Mouse (Mus musculus) limb, embryonic 15.5 days (tissue): ENCODE data around the gene Jph2. TPM values are rescaled to one million over a fixed set of nuclear protein-coding genes. Genes with fewer than 3 reads are reported as not detected.

Experiments used
- ATAC-seq: fragments of 200-750 bp; cut with Nextera tagmentation; 2 replicates; pipeline ENCODE4 v1.8.0; 2017; ENCODE audit warnings: low read depth, moderate TSS enrichment; ENCODE audit not compliant: insufficient number of reproducible peaks, low FRiP score, low TSS enrichment
- H3K27ac ChIP-seq: fragments of 300-500 bp; sonication (generic); 2 replicates; pipeline ENCODE4 v1.5.1; 2015; ENCODE audit warnings: moderate library complexity, mild to moderate bottlenecking, inconsistent platforms
- H3K27me3 ChIP-seq: fragments of 300-500 bp; sonication (generic); 2 replicates; pipeline ENCODE4 v1.6.1; 2015; ENCODE audit warnings: inconsistent platforms
- H3K36me3 ChIP-seq: fragments of 300-500 bp; sonication (generic); 2 replicates; pipeline ENCODE4 v1.6.1; 2015; ENCODE audit warnings: inconsistent platforms
- H3K4me1 ChIP-seq: fragments of 300-500 bp; sonication (generic); 2 replicates; pipeline ENCODE4 v1.6.1; 2015; ENCODE audit warnings: inconsistent platforms
- H3K4me2 ChIP-seq: fragments of 300-500 bp; sonication (generic); 2 replicates; pipeline ENCODE4 v1.6.1; 2015; ENCODE audit warnings: mild to moderate bottlenecking, inconsistent platforms
- H3K4me3 ChIP-seq: fragments of 300-500 bp; sonication (generic); 2 replicates; pipeline ENCODE4 v1.5.1; 2015; ENCODE audit warnings: mild to moderate bottlenecking, inconsistent platforms
- H3K9ac ChIP-seq: fragments of 300-500 bp; sonication (generic); 2 replicates; pipeline ENCODE4 v1.6.1; 2015; ENCODE audit warnings: inconsistent platforms
- H3K9me3 ChIP-seq: fragments of 300-500 bp; sonication (generic); 2 replicates; pipeline ENCODE4 v1.6.1; 2016; ENCODE audit warnings: inconsistent platforms
- WGBS: fragments of 180-500 bp; shearing (Covaris S2); methylation state at CpG from one replicate; pipeline ENCODE4 v1.1.7; 2015; 5-methylcytosine and 5-hydroxymethylcytosine counted together
- polyA plus RNA-seq: library from polyadenylated mRNA; unstranded; fragments of >200 nt; fragmentation: Nextera tagmentation; extraction: Ambion mirVana; gene quantifications from 2 replicates; pipeline ENCODE4 v1.2.1, GENCODE M21; 2015

The Jph2 gene
- polyA plus RNA-seq, 1 experiment from 2014 or later, result 2.9 TPM

DNA sequence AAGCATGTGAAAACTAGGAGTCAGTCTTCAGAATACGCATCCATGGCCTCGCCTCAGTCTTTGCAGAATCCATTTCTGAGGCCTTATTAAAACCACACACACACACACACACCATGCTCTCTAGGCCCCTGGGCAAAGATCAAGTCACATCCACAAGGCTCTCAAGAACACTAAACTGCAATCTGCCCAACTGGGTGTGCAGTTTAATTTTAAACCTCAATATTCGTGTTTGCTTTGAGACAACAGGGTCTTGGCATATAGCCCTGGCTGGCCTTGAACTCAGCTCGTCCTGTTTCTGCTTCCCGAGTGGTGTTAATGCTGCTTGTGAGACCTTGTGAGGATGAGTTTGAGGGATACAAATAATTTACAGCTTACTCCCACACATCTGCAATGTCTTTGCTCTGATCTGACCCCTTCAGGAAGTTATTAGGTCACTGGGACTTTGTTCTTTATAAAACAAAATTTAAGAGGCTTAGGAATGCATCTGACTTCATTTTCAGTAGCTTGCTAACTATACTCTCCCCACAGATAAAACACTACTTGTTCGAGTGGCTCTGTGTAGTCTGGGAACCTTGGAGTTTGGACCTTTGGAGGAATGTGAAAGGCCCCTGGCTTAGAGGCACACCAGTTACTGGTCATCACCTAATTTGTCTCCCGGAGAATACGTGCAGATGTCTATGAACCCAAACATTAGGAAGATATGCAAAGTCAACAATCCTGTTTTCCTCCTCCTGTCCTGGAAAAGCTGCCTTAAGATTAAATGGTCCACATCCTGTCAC, 6.4 kb upstream of the Jph2 start:
- Histone ChIP-seq H3K4me1 (no peaks in the 10 kb centered on the region), H3K27me3 (no peaks in the 10 kb centered on the region), H3K27ac (no peak overlapping the region), H3K4me2 (no peak overlapping the region), H3K36me3 (peaks cover 40% of the 10 kb centered on the region), H3K9me3 (no peaks in the 10 kb centered on the region), H3K9ac (no peak overlapping the region), H3K4me3 (no peak overlapping the region)
- 75% methylated on average over 8 of the region's 8 CpGs for WGBS
- ATAC-seq, result no peak

DNA sequence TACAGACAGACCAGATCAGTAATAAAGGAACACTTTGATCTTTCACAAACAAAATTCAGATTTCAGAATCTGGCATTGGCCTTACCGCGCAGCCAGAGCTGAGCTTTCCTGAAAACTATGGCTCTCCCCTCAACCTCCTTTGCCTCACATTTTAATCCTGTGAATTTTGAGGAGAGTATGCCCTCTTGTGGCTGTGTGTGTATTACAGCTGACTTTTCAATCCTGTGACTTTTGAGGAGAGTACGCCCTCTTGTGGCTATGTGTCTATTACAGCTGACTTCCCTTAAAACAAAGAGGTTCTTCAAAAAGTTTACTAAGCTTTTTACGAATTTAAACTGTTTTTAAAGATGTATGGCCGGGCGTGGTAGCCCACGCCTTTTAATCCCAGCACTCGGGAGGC, 3.4 kb upstream of the Jph2 start:
- no peak overlapping the region for H3K27ac ChIP-seq
- H3K4me1 ChIP-seq, result peaks cover 14% of the 10 kb centered on the region
- H3K9ac ChIP-seq, result no peak overlapping the region
- no peaks in the 10 kb centered on the region for H3K27me3 ChIP-seq
- H3K4me3 ChIP-seq, result no peak overlapping the region
- H3K36me3 ChIP-seq, result peaks cover 17% of the 10 kb centered on the region
- 8% methylated on average over 8 of the region's 8 CpGs for WGBS
- H3K4me2 ChIP-seq, result no peak overlapping the region
- ATAC-seq, result no peak
- no peaks in the 10 kb centered on the region for H3K9me3 ChIP-seq

DNA sequence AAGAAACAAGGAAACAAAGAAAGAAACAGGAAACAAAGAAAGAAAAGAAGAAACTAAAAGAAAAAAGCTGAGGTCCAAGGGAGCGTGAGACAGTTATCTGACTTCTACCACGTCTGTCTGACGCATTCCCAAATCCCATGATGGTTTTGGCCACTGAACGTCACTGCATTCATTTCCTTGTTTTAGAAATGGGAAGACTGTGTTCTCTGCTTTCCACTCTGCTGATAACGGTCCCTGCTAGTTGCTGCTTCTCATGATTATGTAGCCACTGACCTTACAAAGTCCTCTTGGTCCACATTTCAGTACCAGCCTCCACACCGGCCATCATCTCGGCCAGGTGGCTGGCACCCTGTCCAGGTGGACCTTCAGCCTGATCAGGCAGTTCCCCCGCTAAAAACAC, 1.4 kb upstream of the Jph2 start:
- Histone ChIP-seq H3K4me2 (no peak overlapping the region), H3K27me3 (no peaks in the 10 kb centered on the region), H3K4me1 (peaks cover 14% of the 10 kb centered on the region), H3K4me3 (no peak overlapping the region), H3K36me3 (0 out of 2 replicates have a peak, but pooled peaks cover 5% of the 10 kb centered on the region), H3K9me3 (no peaks in the 10 kb centered on the region), H3K9ac (no peak overlapping the region), H3K27ac (no peak overlapping the region)
- WGBS, result 81% methylated on average over 8 of the region's 8 CpGs
- no peak for ATAC-seq

DNA sequence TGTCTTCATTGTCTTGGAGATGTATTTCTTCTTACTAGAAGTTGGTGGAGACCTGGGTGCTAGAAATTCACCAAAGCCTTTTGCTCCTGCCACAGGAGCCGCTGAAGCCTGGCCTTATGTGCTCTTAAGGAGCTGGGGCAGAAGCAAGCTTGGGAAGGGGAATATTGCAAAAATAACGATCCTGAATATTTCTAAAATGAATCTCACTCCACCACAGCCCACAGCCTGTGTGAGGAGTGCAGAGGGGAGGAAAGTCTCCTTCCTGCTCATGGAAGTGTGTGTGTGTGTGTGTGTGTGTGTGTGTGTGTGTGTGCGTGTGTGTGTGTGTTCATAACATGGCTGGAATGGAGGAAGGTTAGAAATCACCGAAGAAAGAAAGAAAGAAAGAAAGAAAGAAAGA, 977 bp upstream of the Jph2 start:
- ATAC-seq, result no peak
- 82% methylated on average over 4 of the region's 4 CpGs for WGBS
- H3K36me3 ChIP-seq, result 0 out of 2 replicates have a peak, but pooled peaks cover 1% of the 10 kb centered on the region

DNA sequence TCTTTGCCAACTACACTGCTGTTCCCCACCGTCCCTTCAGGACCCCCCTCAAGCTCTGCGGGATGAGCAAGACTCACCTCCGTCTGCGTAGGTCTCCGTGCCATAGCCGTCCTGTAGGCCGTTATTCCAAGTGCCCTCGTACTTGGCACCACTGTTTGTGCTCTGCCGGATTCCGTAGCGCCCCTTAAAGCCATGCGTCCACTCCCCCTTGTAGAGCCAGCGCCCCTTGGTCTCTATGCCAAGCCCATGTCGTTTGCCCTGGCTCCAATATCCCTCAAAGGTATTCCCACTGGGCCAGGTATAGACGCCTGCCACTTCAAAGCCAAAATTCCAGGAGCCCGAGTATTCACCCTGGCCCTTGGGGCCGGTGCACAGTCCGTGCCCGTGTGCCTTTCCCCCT, 722 bp downstream of the Jph2 start:
- Histone ChIP-seq H3K36me3 (no peaks in the 10 kb centered on the region), H3K27me3 (no peaks in the 10 kb centered on the region), H3K9me3 (no peaks in the 10 kb centered on the region), H3K27ac (no peak overlapping the region), H3K4me2 (peak overlapping the region; percentile 32; the same call in 1 of the 2 replicates), H3K4me3 (peak overlapping the region; percentile 15), H3K9ac (no peak overlapping the region), H3K4me1 (peaks cover 19% of the 10 kb centered on the region)
- ATAC-seq, result no peak
- WGBS, result 87% methylated on average over 19 of the region's 19 CpGs

More for the DNA sequence above, 977 bp upstream of the Jph2 start:
- Histone ChIP-seq H3K4me2 (no peak overlapping the region), H3K4me1 (peaks cover 14% of the 10 kb centered on the region), H3K4me3 (no peak overlapping the region), H3K27ac (no peak overlapping the region), H3K27me3 (no peaks in the 10 kb centered on the region), H3K9ac (no peak overlapping the region), H3K9me3 (no peaks in the 10 kb centered on the region)

GRCm38 (mm10) chr2:163394977-163395376, 2.8 kb downstream of the Jph2 start:
- Histone ChIP-seq H3K9me3 (no peaks in the 10 kb centered on the region), H3K27me3 (no peaks in the 10 kb centered on the region), H3K4me3 (no peak overlapping the region), H3K9ac (no peak overlapping the region), H3K4me1 (peaks cover 19% of the 10 kb centered on the region), H3K27ac (no peak overlapping the region), H3K36me3 (no peaks in the 10 kb centered on the region), H3K4me2 (no peak overlapping the region)
- no peak for ATAC-seq
- WGBS, result 68% methylated on average over 6 of the region's 6 CpGs

DNA sequence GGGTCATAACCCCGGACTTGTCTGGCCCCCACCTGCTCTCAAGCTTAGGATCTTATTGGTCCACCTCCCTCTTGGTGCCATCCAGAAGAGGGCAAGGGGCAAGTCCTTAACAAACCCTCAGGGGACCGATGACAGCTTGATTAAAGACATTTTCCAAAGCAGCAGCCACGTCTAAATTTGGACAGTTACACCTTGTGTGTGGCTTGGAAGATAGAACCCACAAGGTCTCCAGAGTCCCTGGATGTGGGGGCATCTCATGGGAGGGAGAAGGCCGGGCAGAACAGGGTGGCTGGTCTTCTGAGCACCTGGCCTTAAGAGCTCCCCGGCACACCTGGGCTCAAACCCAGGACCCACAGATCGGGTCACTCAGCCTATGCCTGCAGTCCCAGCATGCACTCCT, 3.8 kb downstream of the Jph2 start:
- H3K4me3 ChIP-seq, result no peak overlapping the region
- WGBS, result 64% methylated on average over 6 of the region's 6 CpGs
- H3K9me3 ChIP-seq, result no peaks in the 10 kb centered on the region
- no peak overlapping the region for H3K9ac ChIP-seq
- ATAC-seq, result no peak
- H3K36me3 ChIP-seq, result no peaks in the 10 kb centered on the region
- peaks cover 19% of the 10 kb centered on the region for H3K4me1 ChIP-seq
- no peak overlapping the region for H3K27ac ChIP-seq
- no peaks in the 10 kb centered on the region for H3K27me3 ChIP-seq
- H3K4me2 ChIP-seq, result no peak overlapping the region

DNA sequence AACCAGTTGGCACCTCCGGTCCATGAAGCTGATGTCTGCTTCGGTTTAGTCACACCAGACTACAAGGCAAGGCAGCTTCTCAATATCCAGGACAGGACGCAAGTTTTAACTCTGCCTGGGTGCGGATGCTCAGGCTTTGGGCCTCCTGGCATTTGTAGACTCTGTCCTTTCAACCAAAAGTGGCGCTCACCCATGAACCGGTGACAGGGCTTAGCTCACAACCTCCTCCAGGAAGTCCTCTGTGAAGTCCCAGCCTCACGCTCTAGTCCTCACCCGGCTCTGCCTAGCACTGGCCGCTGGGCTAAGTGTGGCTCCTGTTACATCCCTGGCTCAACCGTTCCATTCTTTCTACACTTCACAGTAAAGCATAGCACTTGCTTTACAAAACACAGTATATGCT, 4.6 kb downstream of the Jph2 start:
- H3K4me3 ChIP-seq, result no peak overlapping the region
- no peaks in the 10 kb centered on the region for H3K36me3 ChIP-seq
- H3K9me3 ChIP-seq, result no peaks in the 10 kb centered on the region
- ATAC-seq, result no peak
- no peak overlapping the region for H3K9ac ChIP-seq
- no peaks in the 10 kb centered on the region for H3K27me3 ChIP-seq
- no peak overlapping the region for H3K4me2 ChIP-seq
- H3K27ac ChIP-seq, result no peak overlapping the region
- 86% methylated on average over 10 of the region's 10 CpGs for WGBS
- peaks cover 16% of the 10 kb centered on the region for H3K4me1 ChIP-seq

DNA sequence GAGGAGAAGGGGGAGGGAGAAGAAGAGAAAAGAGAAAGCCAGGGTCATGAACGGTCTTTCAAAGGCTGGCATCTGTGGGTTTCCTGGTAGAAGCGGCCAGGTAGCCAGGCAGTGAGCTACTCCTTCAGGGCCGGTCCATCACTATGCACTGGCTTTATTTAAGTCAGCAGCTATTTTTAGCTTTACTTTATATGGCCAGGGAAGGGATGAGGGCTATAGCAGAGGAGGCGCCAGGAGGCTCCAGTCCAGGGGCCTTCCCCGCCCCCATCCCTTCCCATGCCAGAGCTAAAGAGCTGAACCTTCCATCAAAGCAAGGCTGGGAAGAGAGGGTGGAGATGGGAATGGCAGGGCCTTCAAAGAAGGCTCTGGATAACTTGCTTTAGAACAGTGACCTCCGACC, 5.4 kb downstream of the Jph2 start:
- H3K4me3 ChIP-seq, result no peak overlapping the region
- H3K9me3 ChIP-seq, result no peaks in the 10 kb centered on the region
- peak; percentile 61 for ATAC-seq
- H3K4me1 ChIP-seq, result peaks cover 8% of the 10 kb centered on the region; the same call in 1 of the 2 replicates
- no peaks in the 10 kb centered on the region for H3K27me3 ChIP-seq
- WGBS, result 54% methylated on average over 6 of the region's 6 CpGs
- no peak overlapping the region for H3K27ac ChIP-seq
- no peaks in the 10 kb centered on the region for H3K36me3 ChIP-seq
- no peak overlapping the region for H3K4me2 ChIP-seq
- no peak overlapping the region for H3K9ac ChIP-seq

GRCm38 (mm10) chr2:163386423-163387190, 11.2 kb downstream of the Jph2 start:
- WGBS, result 58% methylated on average over 15 of the region's 15 CpGs
- ATAC-seq, result peak; percentile 74
- H3K27ac ChIP-seq, result no peak overlapping the region
- no peak overlapping the region for H3K9ac ChIP-seq
- H3K27me3 ChIP-seq, result no peaks in the 10 kb centered on the region
- H3K9me3 ChIP-seq, result no peaks in the 10 kb centered on the region
- no peaks in the 10 kb centered on the region for H3K36me3 ChIP-seq
- peaks cover 7% of the 10 kb centered on the region; the same call in 1 of the 2 replicates for H3K4me1 ChIP-seq
- H3K4me3 ChIP-seq, result no peak overlapping the region
- H3K4me2 ChIP-seq, result no peak overlapping the region

GRCm38 (mm10) chr2:163385126-163385525, 12.7 kb downstream of the Jph2 start:
- ATAC-seq, result no peak
- 83% methylated on average over 6 of the region's 6 CpGs for WGBS

GRCm38 (mm10) chr2:163381246-163381645, 16.5 kb downstream of the Jph2 start:
- H3K4me3 ChIP-seq, result no peak overlapping the region
- WGBS, result 85% methylated on average over 8 of the region's 8 CpGs
- H3K36me3 ChIP-seq, result no peaks in the 10 kb centered on the region
- 0 out of 2 replicates have a peak, but pooled peaks cover under 1% of the 10 kb centered on the region for H3K4me1 ChIP-seq
- H3K27me3 ChIP-seq, result peaks cover 17% of the 10 kb centered on the region
- H3K9me3 ChIP-seq, result no peaks in the 10 kb centered on the region
- no peak for ATAC-seq
- H3K27ac ChIP-seq, result no peak overlapping the region
- no peak overlapping the region for H3K9ac ChIP-seq
- H3K4me2 ChIP-seq, result no peak overlapping the region

More at GRCm38 (mm10) chr2:163385126-163385525, 12.7 kb downstream of the Jph2 start:
- Histone ChIP-seq H3K27ac (no peak overlapping the region), H3K4me2 (no peak overlapping the region), H3K36me3 (no peaks in the 10 kb centered on the region), H3K9me3 (no peaks in the 10 kb centered on the region), H3K4me3 (no peak overlapping the region), H3K9ac (no peak overlapping the region), H3K4me1 (peaks cover 7% of the 10 kb centered on the region; the same call in 1 of the 2 replicates), H3K27me3 (no peaks in the 10 kb centered on the region)
